Mouse (Mus musculus) MEL (cell line): ENCODE data around the gene Ripply3.

Source experiments
- BHLHE40 ChIP-seq: IDR thresholded peaks from 2 replicates; pipeline ENCODE4 v1.6.1; 2012; ENCODE audit warnings: low read depth, mild to moderate bottlenecking, inconsistent platforms, low read length, improper control_type of control experiment, borderline replicate concordance
- EP300 ChIP-seq, 2 experiments: IDR thresholded peaks; 2 replicates each; pipeline ENCODE4 v1.6.1; 2011; ENCODE audit warnings: improper control_type of control experiment in 2 of 2, low read length in 2 of 2, low read depth in 1 of 2, mild to moderate bottlenecking in 1 of 2
- HCFC1 ChIP-seq: IDR thresholded peaks from 2 replicates; pipeline ENCODE4 v1.6.1; 2012; ENCODE audit warnings: low read depth, mild to moderate bottlenecking, inconsistent platforms, low read length, improper control_type of control experiment, moderate library complexity
- RAD21 ChIP-seq: IDR thresholded peaks from 2 replicates; pipeline ENCODE4 v1.6.1; 2011; ENCODE audit warnings: mild to moderate bottlenecking, low read depth, low read length, improper control_type of control experiment
- SMC3 ChIP-seq: IDR thresholded peaks from 2 replicates; pipeline ENCODE4 v1.6.1; 2011; ENCODE audit warnings: low read depth, low read length, improper control_type of control experiment
- TAL1 ChIP-seq: IDR thresholded peaks from 2 replicates; pipeline ENCODE4 v1.6.1; 2012; ENCODE audit warnings: mild to moderate bottlenecking, inconsistent platforms, low read length, moderate library complexity, mixed read lengths
- ZC3H11A ChIP-seq: IDR thresholded peaks from 2 replicates; pipeline ENCODE4 v1.6.1; 2012; ENCODE audit warnings: low read depth, mild to moderate bottlenecking, inconsistent platforms, low read length, improper control_type of control experiment

DNA sequence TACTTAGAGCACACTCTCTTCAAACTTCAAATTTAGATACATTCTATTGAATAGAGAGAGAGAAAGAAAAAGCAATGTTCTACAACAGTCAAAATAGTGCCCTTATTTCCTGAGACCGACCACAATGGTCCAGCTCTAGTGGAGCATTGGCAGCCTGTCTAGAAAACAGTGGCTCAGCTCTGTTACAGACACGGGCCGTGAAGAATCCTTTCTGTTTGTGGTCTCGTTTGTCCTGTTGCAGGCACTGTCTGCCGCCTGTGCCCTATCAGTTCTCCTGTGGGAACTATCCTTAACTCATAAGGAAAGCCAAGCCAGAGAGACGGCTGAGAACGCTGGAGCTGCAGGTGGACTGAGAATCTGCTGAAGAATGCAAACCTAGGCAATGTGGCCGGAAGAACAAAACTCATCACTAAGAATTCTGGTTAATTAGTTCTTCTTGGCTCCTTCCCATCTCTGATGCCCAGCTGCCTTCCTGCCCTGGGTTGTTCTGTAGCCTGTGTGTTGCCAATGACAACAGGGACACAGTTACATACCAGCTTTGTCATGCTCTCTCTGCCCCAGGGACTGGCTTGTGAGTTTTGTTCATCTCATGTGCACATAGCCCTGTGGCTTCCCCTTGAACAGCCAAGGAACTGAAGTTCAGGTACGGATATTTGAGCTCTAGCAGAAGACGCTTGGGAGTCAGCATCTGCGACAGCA is 21.5 kb downstream of the Ripply3 start:
- TF ChIP-seq BHLHE40 (no peak), EP300 (IDR thresholded peaks at IDR 0.05; ENCODE audit: low read depth in 1 of 2, low read length in 2 of 2) (no peak), ZC3H11A (no peak), HCFC1 (no peak), SMC3 (no peak), TAL1 (no peak), RAD21 (no peak)
